Mouse (Mus musculus): ENCODE data around the gene Cadps2.

GRCm38 (mm10) chr6:23314945-23315344 is 524.3 kb downstream of the Cadps2 start:
- TF ChIP-seq CTCF (IDR thresholded peaks at IDR 0.05; ENCODE audit: borderline replicate concordance, insufficient read depth, low read length) (no peak), POLR2A (IDR thresholded peaks at IDR 0.05; ENCODE audit: low read depth, low read length) (no peak)
